Mouse (Mus musculus): Measurements from ENCODE around the gene Pdia5.
A peak's percentile ranks its signal among the peaks of the same experiment; 100 is the strongest.

GRCm38 (mm10) chr16:35363150-35364062 lies 127.3 kb downstream of the Pdia5 start, which contains the start of gene Sec22a:
- TF ChIP-seq POLR2A (IDR thresholded peaks at IDR 0.05; ENCODE audit: borderline replicate concordance, extremely low read depth, low read depth, low read length), result peak; percentile 79
- TF ChIP-seq CTCF (IDR thresholded peaks at IDR 0.05; ENCODE audit: insufficient read depth, low read length), result no peak
